Mouse (Mus musculus) intestine, postnatal 0 days (tissue): Measurements from ENCODE around the gene Gja5. TPM values are rescaled to one million over a fixed set of nuclear protein-coding genes. Genes with fewer than 3 reads are reported as not detected.

Experiments
- ATAC-seq: fragments of 200-750 bp; cut with Nextera tagmentation; 2 replicates; pipeline ENCODE4 v1.8.0; 2017; ENCODE audit warnings: mild to moderate bottlenecking, moderate TSS enrichment, moderate library complexity
- H3K27ac ChIP-seq: fragments of 300-500 bp; sonication (generic); 2 replicates; pipeline ENCODE4 v1.5.1; 2014; ENCODE audit warnings: mild to moderate bottlenecking, low read depth, low read length, moderate library complexity
- H3K27me3 ChIP-seq: fragments of 300-500 bp; sonication (generic); replicated peaks from 2 replicates; pipeline ENCODE4 v1.6.1; 2014; ENCODE audit warnings: low read length, mixed read lengths; ENCODE audit not compliant: control insufficient read depth, insufficient read depth
- H3K36me3 ChIP-seq: fragments of 300-500 bp; sonication (generic); 2 replicates; pipeline ENCODE4 v1.6.1; 2014; ENCODE audit warnings: mild to moderate bottlenecking, moderate library complexity; ENCODE audit not compliant: control insufficient read depth, insufficient read depth
- H3K4me1 ChIP-seq: fragments of 300-500 bp; sonication (generic); replicated peaks from 2 replicates; pipeline ENCODE4 v1.6.1; 2014; ENCODE audit warnings: antibody characterized with exemption, low read length, mixed read lengths; ENCODE audit not compliant: control insufficient read depth, insufficient read depth
- H3K4me2 ChIP-seq: fragments of 300-500 bp; sonication (generic); replicated peaks from 2 replicates; pipeline ENCODE4 v1.6.1; 2014; ENCODE audit warnings: low read depth, mild to moderate bottlenecking, moderate library complexity
- H3K4me3 ChIP-seq: fragments of 300-500 bp; sonication (generic); 2 replicates; pipeline ENCODE4 v1.5.1; 2014; ENCODE audit warnings: low read depth, low read length
- H3K9ac ChIP-seq: fragments of 300-500 bp; sonication (generic); 2 replicates; pipeline ENCODE4 v1.6.1; 2014; ENCODE audit warnings: mild to moderate bottlenecking, low read depth, low read length
- H3K9me3 ChIP-seq: fragments of 300-500 bp; sonication (generic); 2 replicates; pipeline ENCODE4 v1.6.1; 2016; ENCODE audit warnings: mixed run types; ENCODE audit not compliant: control insufficient read depth
- CTCF ChIP-seq: sonication (generic); IDR thresholded peaks from 2 replicates; pipeline ENCODE4 v1.5.1; 2016; ENCODE audit warnings: low read depth, mild to moderate bottlenecking, control low read depth, antibody characterized with exemption, moderate library complexity
- WGBS: fragments of 180-500 bp; shearing (Covaris S2); extraction: QIAGEN DNeasy Blood & Tissue Kit; methylation state at CpG from one replicate; pipeline ENCODE4 v1.1.7; 2014; 5-methylcytosine and 5-hydroxymethylcytosine counted together
- polyA plus RNA-seq: library from polyadenylated mRNA; unstranded; fragments of >200 nt; fragmentation: Nextera tagmentation; extraction: Ambion mirVana; gene quantifications from 2 replicates; pipeline ENCODE4 v1.2.1, GENCODE M21; 2015

Gene Gja5
- polyA plus RNA-seq, 1 experiment from 2014 or later, result 5.3 TPM

DNA sequence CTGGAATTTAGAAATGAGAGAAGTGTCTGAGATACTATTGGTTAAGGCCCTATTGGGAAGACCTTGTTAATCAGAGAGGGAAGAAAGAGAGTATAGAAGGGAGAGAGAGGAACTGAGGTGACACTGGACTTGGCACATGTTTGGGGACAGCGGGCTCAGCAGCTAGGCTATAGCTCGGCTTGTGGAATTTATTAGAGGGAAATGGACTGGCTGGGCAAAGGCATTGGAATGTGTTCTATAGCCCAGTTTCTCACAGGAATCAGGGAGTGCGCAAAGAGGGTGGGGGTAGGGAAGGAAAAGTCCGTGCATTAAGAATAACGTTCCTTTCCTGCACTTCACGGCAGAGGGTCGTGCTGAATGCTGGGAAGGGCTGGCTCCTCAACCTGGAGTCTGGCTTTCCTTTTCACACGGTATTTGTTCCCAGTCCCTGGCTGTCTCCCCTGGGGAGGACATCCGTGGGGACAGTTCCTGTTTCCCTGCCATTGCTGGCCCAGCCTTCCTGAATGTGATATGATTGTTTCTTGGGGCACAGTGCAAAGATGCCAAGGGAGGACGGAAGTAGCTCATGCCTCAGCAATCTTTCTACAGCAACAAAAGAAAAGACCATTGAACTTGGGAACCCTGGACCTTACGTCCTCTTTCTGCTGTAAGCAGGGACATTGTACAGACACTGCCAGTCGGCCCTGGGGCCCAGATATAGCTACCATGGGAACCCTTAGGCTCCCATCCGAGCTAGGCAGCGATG lies 49.2 kb downstream of the Gja5 start:
- H3K36me3 ChIP-seq, result no peaks in the 10 kb centered on the region
- no peak overlapping the region for H3K4me3 ChIP-seq
- peak overlapping the region; percentile 28; the same call in 1 of the 2 replicates for H3K27ac ChIP-seq

GRCm38 (mm10) chr3:96960597-96960996 lies 56.1 kb downstream of the Gja5 start:
- Histone ChIP-seq H3K9me3 (no peaks in the 10 kb centered on the region), H3K27me3 (no peaks in the 10 kb centered on the region), H3K4me2 (no peak overlapping the region), H3K4me3 (no peak overlapping the region), H3K27ac (no peak overlapping the region), H3K36me3 (no peaks in the 10 kb centered on the region), H3K4me1 (no peaks in the 10 kb centered on the region), H3K9ac (no peak overlapping the region)
- 35% methylated on average over 8 of the region's 8 CpGs for WGBS
- no peak for ATAC-seq
- no peak for TF ChIP-seq CTCF

More for the DNA sequence above, 49.2 kb downstream of the Gja5 start:
- peak; percentile 78 for ATAC-seq
- WGBS, result 25% methylated on average over 14 of the region's 14 CpGs
- H3K9me3 ChIP-seq, result no peaks in the 10 kb centered on the region
- no peak for TF ChIP-seq CTCF
- no peaks in the 10 kb centered on the region for H3K27me3 ChIP-seq
- no peak overlapping the region for H3K9ac ChIP-seq
- peak overlapping the region; percentile 48 for H3K4me2 ChIP-seq
- no peaks in the 10 kb centered on the region; the same call in 1 of the 2 replicates for H3K4me1 ChIP-seq

DNA sequence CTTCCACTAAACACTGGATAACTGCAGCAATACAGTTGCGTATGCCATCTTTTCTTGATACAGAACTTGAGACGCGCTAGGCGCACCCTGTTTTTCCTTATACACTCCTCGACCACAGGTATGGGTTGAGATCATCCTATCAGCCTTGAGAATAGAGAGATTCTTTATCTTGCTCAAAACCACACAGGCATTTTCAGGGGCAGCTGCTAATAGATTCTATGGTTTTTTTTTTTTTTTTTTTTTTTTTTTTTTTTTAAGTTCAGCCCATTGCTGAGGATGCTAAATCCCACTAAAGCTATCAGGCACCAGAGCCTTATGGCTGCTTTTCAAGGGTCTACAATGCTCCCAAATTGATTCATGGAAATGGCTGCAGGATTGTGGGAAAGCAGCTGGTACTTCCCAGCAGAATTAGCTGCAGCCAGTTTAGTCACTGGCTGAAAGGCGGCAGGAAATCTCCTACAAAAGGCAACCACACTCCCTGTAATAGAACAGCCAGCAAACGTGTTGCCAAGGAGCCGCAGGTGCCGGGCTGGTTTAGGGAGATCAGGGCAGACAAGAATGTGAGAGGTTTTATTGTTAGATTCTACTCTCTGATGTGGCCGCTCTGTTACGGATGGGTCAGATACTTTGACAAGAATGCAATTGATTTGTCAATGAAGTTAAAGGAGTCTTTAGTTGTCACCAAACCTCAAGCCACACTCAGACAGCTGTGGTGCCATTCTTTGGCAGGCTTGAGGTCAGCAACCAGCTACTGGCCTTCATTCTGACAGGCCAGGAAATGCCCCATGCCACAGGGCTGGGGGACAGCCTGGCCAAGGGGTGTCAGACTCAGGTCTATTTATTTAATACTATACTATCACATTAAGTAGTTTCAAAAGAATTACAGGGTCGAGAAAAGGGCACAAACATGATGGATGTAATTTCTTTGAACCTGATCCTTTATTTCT lies 58.9 kb downstream of the Gja5 start:
- no peak for TF ChIP-seq CTCF
- Histone ChIP-seq H3K9me3 (no peaks in the 10 kb centered on the region), H3K9ac (no peak overlapping the region), H3K27ac (no peak overlapping the region), H3K27me3 (no peaks in the 10 kb centered on the region), H3K4me3 (no peak overlapping the region), H3K4me1 (no peaks in the 10 kb centered on the region), H3K36me3 (no peaks in the 10 kb centered on the region), H3K4me2 (no peak overlapping the region)
- WGBS, result 68% methylated on average over 12 of the region's 12 CpGs
- ATAC-seq, result no peak

- Histone ChIP-seq H3K4me1 (no peaks in the 10 kb centered on the region), H3K27me3 (no peaks in the 10 kb centered on the region), H3K9ac (no peak overlapping the region), H3K9me3 (no peaks in the 10 kb centered on the region), H3K36me3 (no peaks in the 10 kb centered on the region), H3K4me2 (no peak overlapping the region), H3K27ac (no peak overlapping the region), H3K4me3 (no peak overlapping the region)
- no peak for ATAC-seq
- no peak for TF ChIP-seq CTCF
- WGBS, result 32% methylated on average over 7 of the region's 7 CpGs
Measured at GRCm38 (mm10) chr3:96970986-96971385, 66.5 kb downstream of the Gja5 start.

GRCm38 (mm10) chr3:96974467-96974866 lies 70.0 kb downstream of the Gja5 start:
- H3K4me1 ChIP-seq, result no peaks in the 10 kb centered on the region
- H3K9me3 ChIP-seq, result no peaks in the 10 kb centered on the region
- H3K27ac ChIP-seq, result no peak overlapping the region
- no peak for TF ChIP-seq CTCF
- no peaks in the 10 kb centered on the region for H3K36me3 ChIP-seq
- H3K27me3 ChIP-seq, result no peaks in the 10 kb centered on the region
- H3K9ac ChIP-seq, result no peak overlapping the region
- ATAC-seq, result no peak
- 83% methylated on average over 7 of the region's 7 CpGs for whole genome bisulfite sequencing
- H3K4me2 ChIP-seq, result no peak overlapping the region
- H3K4me3 ChIP-seq, result no peak overlapping the region

DNA sequence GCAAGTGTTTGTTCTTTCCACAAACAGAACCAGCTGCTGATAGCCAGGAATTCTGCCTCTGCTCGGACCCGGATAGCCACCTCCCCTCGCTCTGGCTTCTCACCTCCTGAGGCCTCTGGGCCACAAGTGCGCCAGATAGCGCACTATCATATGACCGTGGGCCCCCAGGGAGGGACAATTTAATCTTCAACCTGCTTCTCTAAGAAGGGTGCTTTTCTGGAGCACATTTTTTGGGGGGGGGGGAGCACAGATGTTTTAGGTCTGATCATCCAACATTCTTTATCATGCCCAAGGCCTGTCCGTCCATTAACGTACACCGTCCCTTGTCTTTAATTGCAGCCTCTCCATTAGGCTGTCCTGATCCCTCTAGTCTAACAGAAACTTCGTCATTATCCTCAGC lies 71.1 kb downstream of the Gja5 start:
- WGBS, result 78% methylated on average over 10 of the region's 10 CpGs
- Histone ChIP-seq H3K4me1 (no peaks in the 10 kb centered on the region), H3K9me3 (no peaks in the 10 kb centered on the region), H3K36me3 (no peaks in the 10 kb centered on the region), H3K27me3 (no peaks in the 10 kb centered on the region), H3K9ac (no peak overlapping the region), H3K27ac (no peak overlapping the region), H3K4me3 (no peak overlapping the region), H3K4me2 (no peak overlapping the region)
- TF ChIP-seq CTCF, result no peak
- ATAC-seq, result no peak
